Mouse (Mus musculus): ENCODE data around the gene Selenow. TPM values are rescaled to one million over a fixed set of nuclear protein-coding genes. Genes with fewer than 3 reads are reported as not detected.

Gene Selenow
- total RNA-seq, 2 experiments from 2014 or later, result 28.8 to 124 TPM

DNA sequence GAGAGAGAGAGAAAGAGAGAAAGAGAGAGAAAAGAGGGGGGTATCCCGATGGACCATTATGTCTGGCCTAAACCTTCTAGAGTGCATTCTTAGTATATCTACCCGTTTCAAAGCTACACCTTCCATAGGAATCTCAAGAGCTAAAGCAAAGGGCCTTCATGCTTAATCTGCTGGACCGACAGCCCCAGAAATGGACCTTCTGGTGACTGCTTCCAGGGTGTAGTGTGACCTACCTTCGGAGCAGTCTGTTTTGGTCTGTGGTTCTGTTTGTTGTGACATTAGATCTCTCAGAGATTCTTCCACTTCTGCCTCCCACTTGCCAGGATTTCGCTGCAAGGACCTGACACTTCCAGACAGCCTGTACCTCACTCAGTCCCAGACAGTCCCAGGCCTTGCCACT lies 11.7 kb downstream of the Selenow start:
- ATAC-seq (replicated peaks; ENCODE audit: poor library complexity, severe bottlenecking), result no peak

- no peak for ATAC-seq (replicated peaks; ENCODE audit: poor library complexity, severe bottlenecking)
These were observed 14.1 kb downstream of the Selenow start for GRCm38 (mm10) chr7:15907971-15908590.

DNA sequence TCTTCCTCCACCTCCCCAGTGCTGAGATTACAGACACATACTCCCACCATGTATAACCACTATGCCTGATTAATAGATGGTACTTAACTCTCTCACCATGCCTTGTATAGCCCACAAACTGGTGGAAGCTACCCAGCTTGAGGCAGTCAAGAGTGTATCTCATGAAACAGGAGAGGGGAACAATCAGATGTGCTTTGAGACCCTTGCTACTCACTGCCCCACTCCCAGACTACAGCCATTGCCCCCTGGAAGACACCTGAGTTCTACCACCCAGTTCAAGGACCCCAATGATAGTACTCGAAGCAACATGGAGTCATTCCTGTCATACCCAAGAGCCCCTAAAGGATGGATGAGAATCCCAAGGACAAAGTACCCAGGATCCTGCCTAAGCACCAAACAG lies 15.6 kb downstream of the Selenow start:
- no peak for ATAC-seq (replicated peaks; ENCODE audit: poor library complexity, severe bottlenecking)

DNA sequence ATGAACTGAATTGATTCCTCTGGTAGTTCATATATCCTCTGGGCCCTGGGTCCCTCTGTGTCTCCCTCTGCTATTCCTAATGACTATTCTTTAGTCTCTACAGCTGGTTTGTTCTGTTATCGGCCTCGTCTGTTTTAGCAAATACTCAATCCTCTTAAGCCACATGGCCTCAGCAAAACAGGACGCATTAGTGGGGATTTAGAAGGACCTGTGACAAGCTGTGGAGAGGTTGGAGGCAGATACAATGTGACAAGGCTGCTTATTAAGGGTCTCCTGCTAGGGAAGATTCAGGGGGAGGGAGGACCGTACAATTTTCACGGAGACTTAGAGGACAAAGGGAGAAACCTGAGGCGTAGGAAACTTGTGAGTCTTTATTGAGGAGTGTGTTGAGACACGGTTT lies 16.3 kb downstream of the Selenow start:
- no peak for ATAC-seq (replicated peaks; ENCODE audit: poor library complexity, severe bottlenecking)

DNA sequence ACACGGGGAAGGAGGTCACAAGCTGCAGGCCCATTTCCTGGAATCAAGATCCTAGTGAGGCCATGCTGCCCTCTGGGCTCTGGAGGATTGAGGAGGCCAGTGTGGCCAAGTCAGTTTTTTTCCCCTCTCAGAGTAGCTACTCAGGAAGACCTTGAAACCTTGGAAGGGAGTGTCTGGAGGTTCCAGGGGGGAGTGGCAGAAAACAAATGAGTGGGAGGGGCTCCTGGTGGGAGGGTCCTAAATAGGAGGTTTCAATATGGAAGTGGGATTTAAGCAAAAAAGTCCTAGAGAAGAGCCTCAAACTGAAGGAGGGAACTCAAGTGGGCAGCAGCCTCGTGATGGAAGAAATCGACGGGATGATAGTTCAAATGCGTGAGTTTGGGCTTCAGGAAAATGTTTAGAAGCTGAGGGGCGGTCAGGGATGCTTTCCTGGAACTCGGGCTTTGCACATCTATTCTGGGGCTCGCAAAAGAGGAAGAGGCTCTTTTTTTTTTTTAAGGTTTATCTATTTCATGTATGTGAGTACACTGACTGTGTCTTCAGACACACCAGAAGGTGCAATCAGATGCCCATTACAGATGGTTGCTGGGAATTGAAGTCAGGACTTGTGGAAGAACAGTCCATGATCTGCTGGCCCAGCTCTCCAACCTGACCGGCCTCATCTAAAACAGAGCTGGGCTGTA lies 20.7 kb downstream of the Selenow start:
- ATAC-seq (replicated peaks; ENCODE audit: poor library complexity, severe bottlenecking), result no peak

DNA sequence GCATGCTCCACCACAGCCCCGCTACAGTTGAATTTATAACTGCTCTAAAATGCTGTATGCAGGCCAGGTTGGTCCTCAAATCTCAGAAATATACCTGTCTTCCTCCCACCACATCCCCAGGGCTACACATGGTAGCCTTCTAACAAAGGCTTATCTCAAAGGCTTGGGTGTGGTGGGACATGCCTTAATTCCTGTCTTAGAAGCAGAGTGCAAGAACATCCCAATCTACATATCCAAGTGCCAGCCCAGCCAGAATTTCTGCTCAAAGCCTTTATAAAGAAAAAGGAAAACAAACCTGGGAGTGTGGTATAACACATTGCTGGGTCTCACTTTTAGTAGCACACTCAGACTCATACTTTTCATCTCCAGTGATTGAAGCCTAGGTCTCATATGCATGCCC lies 28.0 kb downstream of the Selenow start:
- ATAC-seq (replicated peaks; ENCODE audit: poor library complexity, severe bottlenecking), result no peak

- ATAC-seq (replicated peaks; ENCODE audit: poor library complexity, severe bottlenecking), result no peak
These were observed 38.1 kb downstream of the Selenow start for GRCm38 (mm10) chr7:15884127-15884526.

- ATAC-seq (replicated peaks; ENCODE audit: poor library complexity, severe bottlenecking), result no peak
These were observed 39.9 kb downstream of the Selenow start, which contains the start of gene Crxos for GRCm38 (mm10) chr7:15882317-15882716. Gene Crxos (plus strand): TSS chr7:15882617.

DNA sequence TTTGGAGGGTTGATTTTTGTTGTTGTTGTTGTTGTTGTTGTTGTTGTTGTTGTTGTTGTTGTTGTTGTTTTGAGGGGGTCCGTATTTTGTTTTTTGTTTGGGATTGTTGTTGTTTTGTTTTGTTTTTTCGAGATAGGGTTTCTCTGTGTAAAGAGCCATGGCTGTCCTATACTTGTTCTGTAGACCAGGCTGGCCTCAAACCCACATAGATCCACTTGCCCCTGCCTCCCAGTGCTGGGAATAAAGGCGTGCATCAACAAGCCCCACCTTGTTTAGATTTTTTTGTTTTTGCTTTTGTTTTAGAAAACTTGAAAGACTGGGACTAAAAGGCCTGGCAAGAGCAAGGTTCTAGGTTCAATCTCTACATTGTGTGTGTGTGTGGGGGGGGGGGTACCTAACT lies 40.4 kb downstream of the Selenow start:
- ATAC-seq (replicated peaks; ENCODE audit: poor library complexity, severe bottlenecking), result no peak

DNA sequence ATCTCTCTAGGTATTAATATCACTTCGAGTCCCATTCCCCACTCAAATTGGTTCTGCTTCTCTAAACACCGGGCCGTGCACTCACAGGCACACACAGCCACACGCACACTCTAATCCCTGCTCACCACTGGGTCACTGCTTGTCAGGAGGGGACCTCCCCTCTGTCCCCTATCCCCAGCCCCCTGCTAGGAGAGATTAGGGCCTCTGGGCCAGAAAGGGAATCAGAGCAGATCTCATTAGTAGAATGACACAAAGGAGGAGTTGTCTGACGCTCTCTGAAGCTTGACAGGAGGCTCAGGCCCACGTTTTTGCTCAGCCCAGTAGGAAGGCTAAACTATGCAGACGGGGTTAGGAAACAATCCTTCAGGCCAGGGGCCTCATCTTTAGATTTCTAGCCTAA lies 40.8 kb downstream of the Selenow start:
- no peak for ATAC-seq (replicated peaks; ENCODE audit: poor library complexity, severe bottlenecking)

DNA sequence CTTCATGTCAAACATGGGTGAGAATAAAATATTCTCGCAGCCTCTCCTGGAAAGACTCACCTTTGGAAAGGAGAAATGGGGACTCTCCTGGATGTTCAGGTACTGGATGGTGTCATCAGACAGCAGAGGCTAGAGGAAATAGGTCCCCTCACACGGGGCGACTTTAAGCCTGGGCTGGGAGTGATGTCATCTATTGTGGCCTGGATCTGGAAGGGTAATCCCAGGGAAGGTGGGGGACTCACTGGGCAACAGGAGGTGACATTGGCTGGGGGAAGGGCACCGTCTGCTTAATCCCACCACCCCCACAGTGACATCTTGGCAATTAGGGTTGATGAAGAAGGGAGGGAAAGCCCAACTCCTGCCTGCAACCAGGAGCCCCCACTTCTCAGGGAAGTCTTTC lies 42.4 kb downstream of the Selenow start, which contains the start of gene Crx:
Crx (minus strand) TSS at position 213 of the 400 bp plus-strand sequence.
- ATAC-seq (replicated peaks; ENCODE audit: poor library complexity, severe bottlenecking), result no peak

Other genes with a start within 250 kb of the Selenow start
- gene Obox5, start 172.3 kb downstream of the Selenow start, total RNA-seq (2014; fragmentation: Nextera tagmentation), result not detected in 2 replicates
- not detected in 2 replicates for gene Obox5, start 172.3 kb downstream of the Selenow start, total RNA-seq (2017)
- not detected in 2 replicates for gene Obox6, start 82.7 kb downstream of the Selenow start, total RNA-seq (2014; fragmentation: Nextera tagmentation)
- not detected in 2 replicates for gene Obox6, start 82.7 kb downstream of the Selenow start, total RNA-seq (2017)
- gene Crx, start 42.4 kb downstream of the Selenow start, total RNA-seq (2014; fragmentation: Nextera tagmentation), result not detected in 2 replicates
- not detected in 2 replicates for gene Crx, start 42.4 kb downstream of the Selenow start, total RNA-seq (2017)
- not detected in 2 replicates for gene Crxos, start 39.8 kb downstream of the Selenow start, total RNA-seq (2014; fragmentation: Nextera tagmentation)
- not detected in 2 replicates for gene Crxos, start 39.8 kb downstream of the Selenow start, total RNA-seq (2017)
- gene Nop53, start 23.7 kb upstream of the Selenow start, total RNA-seq (2014; fragmentation: Nextera tagmentation), result 70.6 and 105 TPM in 2 replicates
- 186 and 221 TPM in 2 replicates for gene Nop53, start 23.7 kb upstream of the Selenow start, total RNA-seq (2017)
- not detected in 2 replicates for gene Ehd2, start 45.2 kb upstream of the Selenow start, total RNA-seq (2014; fragmentation: Nextera tagmentation)
- 0.13 TPM in 1 of 2 replicates, not detected in the other for gene Ehd2, start 45.2 kb upstream of the Selenow start, total RNA-seq (2017)
- 12.2 and 21.8 TPM in 2 replicates for gene Bicra, start 125.5 kb upstream of the Selenow start, total RNA-seq (2014; fragmentation: Nextera tagmentation)
- 0.34 and 0.93 TPM in 2 replicates for gene Bicra, start 125.5 kb upstream of the Selenow start, total RNA-seq (2017)
- not detected in 2 replicates for gene Zfp541, start 139.4 kb upstream of the Selenow start, total RNA-seq (2014; fragmentation: Nextera tagmentation)
- gene Zfp541, start 139.4 kb upstream of the Selenow start, total RNA-seq (2017), result 0.31 TPM in 1 of 2 replicates, not detected in the other
- 81.0 and 105 TPM in 2 replicates for gene Napa, start 176.1 kb upstream of the Selenow start, total RNA-seq (2014; fragmentation: Nextera tagmentation)
- gene Napa, start 176.1 kb upstream of the Selenow start, total RNA-seq (2017), result 38.5 and 39.5 TPM in 2 replicates
- gene Kptn, start 197.5 kb upstream of the Selenow start, total RNA-seq (2014; fragmentation: Nextera tagmentation), result 19.2 and 20.9 TPM in 2 replicates
- gene Kptn, start 197.5 kb upstream of the Selenow start, total RNA-seq (2017), result 9.7 and 11.2 TPM in 2 replicates
- not detected in 2 replicates for gene Slc8a2, start 207.4 kb upstream of the Selenow start, total RNA-seq (2014; fragmentation: Nextera tagmentation)
- gene Slc8a2, start 207.4 kb upstream of the Selenow start, total RNA-seq (2017), result not detected in 2 replicates

Measured in granulocyte monocyte progenitor cell, adult 5-6 weeks (primary cell).